Mouse (Mus musculus) brown adipose tissue, adult 24 weeks (tissue): ENCODE measurements around the gene Pck1. TPM values are rescaled to one million over a fixed set of nuclear protein-coding genes. Genes with fewer than 3 reads are reported as not detected.

ENCODE experiments used
- H3K27ac ChIP-seq: fragments of 200-500 bp; replicated peaks from 2 replicates; pipeline ENCODE4 v1.5.1; 2012; ENCODE audit warnings: low read depth, mild to moderate bottlenecking, low read length
- H3K4me1 ChIP-seq: fragments of 200-500 bp; 2 replicates; pipeline ENCODE4 v1.6.1; 2012; ENCODE audit warnings: low read length, mixed read lengths; ENCODE audit not compliant: control insufficient read depth, insufficient read depth, insufficient read length
- H3K4me3 ChIP-seq: fragments of 200-500 bp; 2 replicates; pipeline ENCODE4 v1.5.1; 2012; ENCODE audit warnings: low read depth, mild to moderate bottlenecking, low read length, moderate library complexity; ENCODE audit not compliant: insufficient read depth
- polyA plus RNA-seq: library from polyadenylated mRNA; stranded (reverse); fragments of >200 nt; gene quantifications from 2 replicates; pipeline ENCODE4 v1.2.4, GENCODE M21; 2012; ENCODE audit not compliant: missing spikeins, insufficient read depth, insufficient read length

Pck1 gene
- polyA plus RNA-seq, 1 experiment, result 1,888 TPM

DNA sequence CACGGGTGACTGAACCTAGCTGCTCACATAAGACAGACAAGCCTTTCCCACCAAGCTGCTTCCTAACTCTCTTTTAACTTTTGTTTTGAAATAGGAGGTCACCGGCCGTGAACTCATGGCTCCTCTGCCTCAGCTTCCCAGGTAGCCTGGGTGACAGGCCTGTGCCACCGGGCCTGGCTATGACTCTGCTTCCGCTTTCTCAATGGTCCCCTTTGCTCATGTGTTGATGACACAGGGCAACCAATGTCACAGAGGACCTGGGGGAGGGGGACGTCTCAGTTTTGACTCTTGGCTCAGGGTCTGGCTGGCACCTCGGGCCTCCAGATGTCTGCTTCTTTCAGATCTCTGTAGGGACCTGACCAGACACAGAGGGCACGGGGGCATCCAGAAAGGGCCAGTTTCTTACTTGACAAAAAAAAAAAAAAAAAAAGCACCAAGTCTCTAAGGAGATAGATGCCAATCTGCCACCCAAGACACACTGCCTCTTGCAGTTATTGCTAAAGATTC, 20.0 kb upstream of the Pck1 start:
- Histone ChIP-seq H3K27ac (peak overlapping the region; percentile 99), H3K4me3 (no peak overlapping the region), H3K4me1 (peaks cover 5% of the 10 kb centered on the region; the same call in 1 of the 2 replicates)

- peak overlapping the region; percentile 99 for H3K27ac ChIP-seq
- H3K4me3 ChIP-seq, result no peak overlapping the region
- H3K4me1 ChIP-seq, result peaks cover 12% of the 10 kb centered on the region
Measured at GRCm38 (mm10) chr2:173134695-173135094, 18.2 kb upstream of the Pck1 start.

- H3K4me1 ChIP-seq, result peaks cover 8% of the 10 kb centered on the region
- no peak overlapping the region for H3K4me3 ChIP-seq
- H3K27ac ChIP-seq, result peak overlapping the region; percentile 92
Measured at GRCm38 (mm10) chr2:173138323-173139239, 14.3 kb upstream of the Pck1 start.

DNA sequence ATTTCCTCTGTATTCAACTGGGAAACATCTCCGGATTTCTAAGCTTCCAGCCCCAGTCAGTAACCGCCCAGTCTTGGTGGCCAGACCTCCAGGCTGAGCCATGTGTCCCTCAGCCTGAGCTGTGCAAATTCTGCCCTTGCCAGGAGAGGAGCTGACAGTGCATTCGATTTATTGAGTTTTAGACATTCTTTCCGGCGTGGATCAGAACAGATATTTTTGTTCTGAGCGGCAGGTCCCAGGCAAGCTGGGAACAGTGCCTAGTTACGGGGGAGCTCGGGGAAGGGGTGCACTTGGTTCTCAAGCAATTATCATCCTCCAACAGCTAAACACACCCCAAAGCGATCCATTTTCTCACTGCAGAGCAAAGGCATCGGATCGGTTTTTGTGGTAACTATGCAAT, 9.2 kb upstream of the Pck1 start:
- Histone ChIP-seq H3K4me3 (no peak overlapping the region), H3K27ac (no peak overlapping the region)

DNA sequence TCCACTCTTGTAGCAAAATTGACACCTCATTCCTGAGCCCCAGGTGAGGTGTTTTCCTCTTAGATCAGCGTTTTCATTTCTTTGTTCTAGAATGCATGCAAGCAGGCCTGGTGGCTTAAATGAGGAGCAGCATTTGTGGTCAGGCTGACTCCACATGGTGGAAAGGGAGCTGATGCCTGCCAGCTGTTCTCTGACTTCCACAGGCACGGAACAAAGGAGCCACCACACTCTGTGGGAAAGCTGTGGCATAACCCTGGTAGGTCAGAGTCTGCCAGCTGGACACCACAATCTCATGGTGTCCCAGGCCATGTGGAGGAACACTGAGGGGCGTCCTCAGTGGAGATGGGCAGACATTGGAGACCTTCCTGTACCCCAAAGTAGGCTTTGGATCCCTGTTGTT, 7.0 kb upstream of the Pck1 start:
- no peak overlapping the region for H3K4me3 ChIP-seq
- H3K27ac ChIP-seq, result no peak overlapping the region
- H3K4me1 ChIP-seq, result peaks cover 2% of the 10 kb centered on the region

More for the DNA sequence above, 9.2 kb upstream of the Pck1 start:
- peaks cover 7% of the 10 kb centered on the region for H3K4me1 ChIP-seq

DNA sequence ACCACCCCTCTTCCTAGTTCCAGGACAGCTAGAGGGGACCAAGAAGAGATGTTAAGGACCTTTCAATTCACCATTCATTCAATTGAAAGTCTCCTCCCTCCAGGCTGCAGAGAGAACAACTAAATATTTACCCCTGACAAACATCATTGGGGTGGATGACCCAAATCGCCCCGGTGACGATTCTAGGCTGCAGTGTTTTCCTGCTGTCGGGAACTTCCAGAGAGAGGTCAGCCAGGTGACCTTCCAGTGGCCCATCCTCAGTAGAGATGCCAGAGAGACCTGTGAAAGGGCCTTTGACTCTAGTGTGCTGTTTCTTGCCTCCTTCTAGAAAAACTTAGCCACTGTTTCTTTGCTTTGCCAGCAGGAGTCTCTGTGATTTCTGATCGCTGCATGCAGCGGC, 6.1 kb upstream of the Pck1 start:
- no peak overlapping the region for H3K4me3 ChIP-seq
- peaks cover 9% of the 10 kb centered on the region for H3K4me1 ChIP-seq
- H3K27ac ChIP-seq, result no peak overlapping the region

- peaks cover 9% of the 10 kb centered on the region for H3K4me1 ChIP-seq
- H3K4me3 ChIP-seq, result no peak overlapping the region
- no peak overlapping the region for H3K27ac ChIP-seq
Measured at GRCm38 (mm10) chr2:173148001-173148400, 4.8 kb upstream of the Pck1 start.

DNA sequence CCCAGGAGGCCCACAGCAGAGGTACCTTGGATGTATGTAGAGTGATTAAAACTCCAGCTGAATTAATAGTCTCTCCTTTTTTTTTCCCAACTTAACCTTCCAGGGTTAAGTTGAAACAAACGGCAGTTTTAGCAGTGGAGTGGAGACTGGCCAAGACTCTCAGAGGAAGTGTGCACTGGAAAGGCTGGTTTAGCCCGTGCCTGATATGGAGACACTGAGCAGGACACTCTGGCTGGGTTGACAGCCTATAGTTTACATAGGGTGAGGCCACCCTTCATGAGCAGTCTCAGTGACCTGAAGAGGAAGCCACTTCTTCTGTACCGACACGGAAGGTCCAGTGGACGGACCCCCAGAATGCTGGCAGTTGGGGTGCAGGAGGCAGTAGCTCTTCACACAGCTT, 1.5 kb upstream of the Pck1 start:
- peaks cover 9% of the 10 kb centered on the region for H3K4me1 ChIP-seq
- peak overlapping the region; percentile 100 for H3K27ac ChIP-seq
- no peak overlapping the region for H3K4me3 ChIP-seq

DNA sequence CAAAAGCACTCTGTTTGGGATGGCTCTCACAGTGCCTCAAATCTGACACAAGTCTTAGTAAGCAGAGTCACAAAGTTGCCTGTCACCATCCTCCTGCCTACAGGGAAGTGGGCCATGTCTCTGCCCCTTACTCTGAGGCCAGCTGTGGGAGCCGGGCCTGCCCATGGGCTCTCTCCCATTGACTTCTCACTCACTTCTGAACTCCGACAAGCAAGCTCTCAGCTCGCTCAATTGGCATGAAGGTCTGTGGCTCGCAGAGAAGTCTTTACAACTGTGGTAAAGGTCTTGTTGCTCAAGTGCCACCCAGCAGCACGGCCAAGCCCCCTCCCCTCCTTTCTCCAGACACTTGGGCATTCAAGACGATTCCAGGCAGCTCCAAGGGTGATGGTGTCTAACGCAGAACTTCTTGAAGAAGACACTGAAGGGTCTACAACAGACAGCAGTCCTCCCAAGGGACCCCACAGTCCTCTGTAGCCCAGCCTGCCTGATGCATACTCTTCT, 1.0 kb upstream of the Pck1 start:
- Histone ChIP-seq H3K27ac (peak overlapping the region; percentile 100), H3K4me3 (no peak overlapping the region), H3K4me1 (peaks cover 9% of the 10 kb centered on the region)

DNA sequence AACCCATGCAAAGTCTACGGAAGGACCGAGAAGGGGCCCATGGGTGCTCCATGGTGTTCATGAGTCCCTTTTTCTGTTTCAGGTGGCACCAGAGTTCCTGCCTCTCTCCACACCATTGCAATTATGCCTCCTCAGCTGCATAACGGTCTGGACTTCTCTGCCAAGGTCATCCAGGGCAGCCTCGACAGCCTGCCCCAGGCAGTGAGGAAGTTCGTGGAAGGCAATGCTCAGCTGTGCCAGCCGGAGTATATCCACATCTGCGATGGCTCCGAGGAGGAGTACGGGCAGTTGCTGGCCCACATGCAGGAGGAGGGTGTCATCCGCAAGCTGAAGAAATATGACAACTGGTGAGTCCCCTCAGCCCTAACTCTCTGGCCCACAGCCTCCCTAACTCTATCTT, 418 bp downstream of the Pck1 start:
- Histone ChIP-seq H3K4me3 (peak overlapping the region; percentile 66), H3K27ac (peak overlapping the region; percentile 89), H3K4me1 (peaks cover 9% of the 10 kb centered on the region)

DNA sequence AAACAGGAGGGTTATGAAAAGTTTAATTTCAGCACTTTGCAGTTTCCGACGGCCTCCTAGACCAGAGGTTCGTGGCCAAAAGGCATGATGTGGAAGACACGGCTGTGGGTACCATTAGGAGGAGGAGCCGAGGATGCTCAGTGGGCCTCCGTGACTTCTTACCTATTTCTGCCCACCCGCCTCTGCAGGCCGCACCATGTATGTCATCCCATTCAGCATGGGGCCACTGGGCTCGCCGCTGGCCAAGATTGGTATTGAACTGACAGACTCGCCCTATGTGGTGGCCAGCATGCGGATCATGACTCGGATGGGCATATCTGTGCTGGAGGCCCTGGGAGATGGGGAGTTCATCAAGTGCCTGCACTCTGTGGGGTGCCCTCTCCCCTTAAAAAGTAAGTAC, 1.7 kb downstream of the Pck1 start:
- peaks cover 9% of the 10 kb centered on the region for H3K4me1 ChIP-seq
- H3K27ac ChIP-seq, result peak overlapping the region; percentile 89

GRCm38 (mm10) chr2:173154962-173155361, 2.1 kb downstream of the Pck1 start:
- Histone ChIP-seq H3K4me1 (peaks cover 9% of the 10 kb centered on the region), H3K4me3 (peak overlapping the region; percentile 66), H3K27ac (peak overlapping the region; percentile 89)

More for the DNA sequence above, 1.7 kb downstream of the Pck1 start:
- H3K4me3 ChIP-seq, result peak overlapping the region; percentile 66

- Histone ChIP-seq H3K4me1 (peaks cover 6% of the 10 kb centered on the region), H3K4me3 (peak overlapping the region; percentile 66), H3K27ac (peak overlapping the region; percentile 89)
Measured at GRCm38 (mm10) chr2:173155907-173156306, 3.1 kb downstream of the Pck1 start.

DNA sequence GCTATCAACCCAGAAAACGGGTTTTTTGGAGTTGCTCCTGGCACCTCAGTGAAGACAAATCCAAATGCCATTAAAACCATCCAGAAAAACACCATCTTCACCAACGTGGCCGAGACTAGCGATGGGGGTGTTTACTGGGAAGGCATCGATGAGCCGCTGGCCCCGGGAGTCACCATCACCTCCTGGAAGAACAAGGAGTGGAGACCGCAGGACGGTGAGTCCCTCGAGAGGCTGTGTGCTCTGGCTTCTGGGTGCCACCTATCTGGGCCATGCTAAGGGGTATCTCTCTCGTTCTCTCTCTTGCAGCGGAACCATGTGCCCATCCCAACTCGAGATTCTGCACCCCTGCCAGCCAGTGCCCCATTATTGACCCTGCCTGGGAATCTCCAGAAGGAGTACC, 4.1 kb downstream of the Pck1 start:
- Histone ChIP-seq H3K27ac (peak overlapping the region; percentile 89), H3K4me3 (peak overlapping the region; percentile 66), H3K4me1 (no peaks in the 10 kb centered on the region)

GRCm38 (mm10) chr2:173157376-173157775, 4.5 kb downstream of the Pck1 start:
- H3K4me3 ChIP-seq, result peak overlapping the region; percentile 66

GRCm38 (mm10) chr2:173157871-173158270, 5.0 kb downstream of the Pck1 start:
- peak overlapping the region; percentile 66 for H3K4me3 ChIP-seq
- H3K4me1 ChIP-seq, result no peaks in the 10 kb centered on the region

More at GRCm38 (mm10) chr2:173157376-173157775, 4.5 kb downstream of the Pck1 start:
- Histone ChIP-seq H3K27ac (peak overlapping the region; percentile 89), H3K4me1 (no peaks in the 10 kb centered on the region)

More at GRCm38 (mm10) chr2:173157871-173158270, 5.0 kb downstream of the Pck1 start:
- peak overlapping the region; percentile 89 for H3K27ac ChIP-seq
